Mouse (Mus musculus): ENCODE measurements around the gene Ccar1.

DNA sequence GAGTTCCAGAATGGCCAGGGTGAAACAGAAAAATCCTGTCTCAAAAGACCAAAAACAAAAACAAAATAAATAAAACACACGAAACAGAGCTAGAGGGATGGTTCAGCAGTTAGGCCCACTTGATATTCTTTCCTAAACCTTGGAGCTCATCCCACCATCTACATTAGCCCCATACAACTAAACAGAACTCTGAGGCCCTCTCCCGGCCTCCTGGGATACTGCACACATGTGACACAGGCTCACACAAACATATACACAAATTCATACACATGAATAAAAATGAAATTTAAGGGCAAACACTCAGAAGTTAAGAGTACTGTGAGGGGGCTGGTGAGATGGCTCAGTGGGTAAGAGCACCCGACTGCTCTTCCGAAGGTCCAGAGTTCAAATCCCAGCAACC is 2.1 kb upstream of the Ccar1 start:
- TF ChIP-seq CTCF (IDR thresholded peaks at IDR 0.05; ENCODE audit: control insufficient read depth, insufficient read depth, insufficient replicate concordance, low read depth, low read length): no peak
- no peak for TF ChIP-seq POLR2A (IDR thresholded peaks at IDR 0.05; ENCODE audit: control insufficient read depth, low read depth, low read length)
